Mouse (Mus musculus): ENCODE results near the gene Dohh.

DNA sequence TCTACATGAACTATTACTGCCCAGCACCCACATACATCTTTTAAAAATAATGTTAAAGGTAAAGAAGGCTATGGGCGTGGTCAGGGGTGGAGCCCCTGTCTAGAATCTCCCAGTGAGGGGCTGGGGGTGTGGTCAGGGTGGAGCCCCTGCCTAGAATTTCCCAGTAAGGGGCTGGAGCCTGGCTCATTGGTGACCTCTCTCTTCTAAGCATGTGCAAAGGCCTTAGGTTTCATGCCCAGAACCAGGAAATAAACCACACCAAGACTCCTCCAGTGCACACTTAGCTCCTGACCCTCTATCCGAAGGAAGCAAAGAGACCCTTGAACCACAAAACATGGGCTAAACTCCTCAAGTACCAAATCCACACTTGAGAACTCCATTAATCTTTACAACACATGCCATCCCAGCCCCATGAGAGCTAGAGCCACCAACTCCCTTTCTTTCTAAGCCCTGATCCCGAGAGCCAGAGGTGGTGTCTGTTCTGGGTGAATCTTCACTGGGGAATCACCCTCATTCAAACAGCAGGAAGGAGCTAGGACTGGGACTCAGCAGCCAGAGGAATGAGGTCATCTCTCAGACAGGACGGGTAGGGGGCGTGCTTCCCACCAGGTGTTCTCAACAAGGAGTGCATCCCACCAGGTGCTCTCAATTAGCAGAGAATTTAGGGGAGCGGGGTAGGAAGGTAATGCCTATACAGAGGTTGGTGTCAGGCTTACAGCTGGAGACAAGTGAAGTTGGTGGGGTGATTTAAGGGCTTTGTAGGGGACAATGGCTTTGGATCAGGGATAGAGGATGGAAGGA lies 7.5 kb upstream of the Dohh start:
- no peak for TF ChIP-seq CTCF (conservative IDR thresholded peaks at IDR 0.05; ENCODE audit: low read length)
- TF ChIP-seq POU5F1 (IDR thresholded peaks at IDR 0.05; ENCODE audit: borderline replicate concordance, low read length): no peak
